Mouse (Mus musculus) kidney, postnatal 25 days (tissue): ENCODE data around the gene Gm10139.
"Not testable (repeated sequence)": the region's sequence is repeated elsewhere in the genome, so short reads cannot be mapped to it uniquely, and the experiment has no call there.

ENCODE experiments used
- DNase-seq, 2 experiments: peaks; one replicate each; pipeline ENCODE4 v3.0.0; 2021; ENCODE audit warnings: mixed read lengths in 2 of 2

Gene Gm10139

GRCm38 (mm10) chr13:65512378-65512777 is at the start of gene Gm10139:
Gene Gm10139, plus strand, starts transcription at chr13:65512678.
- not testable (repeated sequence) for DNase-seq

GRCm38 (mm10) chr13:65557636-65558035 is 45.2 kb downstream of the Gm10139 start:
- not testable (repeated sequence) for DNase-seq
